Mouse (Mus musculus): Measurements from ENCODE around the gene Psmd9. TPM values are rescaled to one million over a fixed set of nuclear protein-coding genes. Genes with fewer than 3 reads are reported as not detected.

Gene Psmd9
- total and polyA plus RNA-seq, 2 experiments from 2014 or later: 37.4 to 79.4 TPM

DNA sequence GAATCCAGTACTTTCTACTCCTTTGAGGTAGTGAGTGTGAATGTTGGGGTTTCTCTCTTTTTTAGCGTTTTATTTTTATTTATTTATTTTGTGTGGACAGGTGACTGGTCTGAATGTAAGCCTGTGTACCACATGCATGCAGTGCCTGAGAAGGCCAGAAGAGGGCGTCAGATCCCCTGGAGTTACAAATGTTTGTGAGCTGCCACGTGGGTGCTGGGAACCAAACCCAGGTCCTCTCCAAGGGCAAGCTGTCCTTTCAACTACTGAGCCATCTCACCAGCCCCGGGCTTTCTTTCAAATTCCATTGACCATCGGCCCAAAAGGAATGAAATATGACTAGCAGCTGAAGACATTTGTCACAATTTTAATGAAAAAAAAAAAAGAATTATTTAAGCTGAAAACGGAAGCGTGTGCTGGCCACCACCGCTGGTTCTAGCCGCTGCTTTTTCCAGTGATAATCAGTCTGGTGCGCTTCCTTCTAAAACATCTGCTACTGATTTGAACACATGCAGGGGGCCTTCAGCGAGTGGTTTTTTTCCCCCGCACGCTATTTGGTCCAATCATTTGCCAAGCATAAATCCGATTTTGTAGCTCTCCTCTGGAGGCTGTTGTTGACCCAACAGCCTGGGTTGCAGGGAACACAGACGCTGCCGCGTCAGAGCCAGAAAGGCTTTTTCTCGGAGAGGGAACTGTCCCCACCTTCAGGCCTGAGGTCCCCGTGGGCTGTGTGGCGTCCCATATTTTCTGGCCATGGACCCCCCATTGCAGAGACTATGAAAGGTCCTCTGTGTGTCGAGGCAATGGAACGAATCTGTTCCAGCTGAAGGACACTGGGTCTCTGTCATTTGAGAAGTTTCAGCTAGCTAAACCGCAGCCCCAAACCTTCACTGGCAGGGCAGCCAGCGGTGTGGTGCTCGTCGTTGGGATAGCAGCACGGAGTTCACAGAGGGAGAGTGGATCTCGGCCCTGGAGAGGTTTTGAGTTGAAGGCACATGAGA, 99.6 kb downstream of the Psmd9 start:
- no peak for ATAC-seq

DNA sequence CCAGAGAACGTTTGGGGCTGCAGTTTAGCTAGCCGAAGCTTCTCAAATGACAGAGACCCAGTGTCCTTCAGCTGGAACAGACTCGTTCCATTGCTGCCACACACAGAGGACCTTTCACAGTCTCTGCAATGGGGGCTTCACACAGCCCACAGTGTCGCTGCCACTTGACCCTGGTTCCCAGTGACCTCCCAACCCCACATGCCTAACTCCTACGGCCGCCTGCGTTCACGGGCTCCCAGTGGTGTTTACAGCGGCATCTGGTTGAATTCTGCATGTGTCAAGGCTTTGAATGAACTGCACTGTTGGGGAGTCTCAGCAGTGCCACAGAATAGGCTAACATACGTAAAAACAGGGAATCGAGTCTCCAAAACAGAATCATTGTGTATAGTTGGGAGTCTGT, 101.7 kb downstream of the Psmd9 start:
- no peak for ATAC-seq
- no peak for DNase-seq
- H3K4me3 ChIP-seq (ENCODE audit: low read depth, low read length): no peak overlapping the region
- 0 out of 2 replicates have a peak, but pooled peaks cover 4% of the 10 kb centered on the region for H3K9me3 ChIP-seq (ENCODE audit: low read length)
- H3K27ac ChIP-seq (ENCODE audit: low read depth, low read length): no peak overlapping the region
- 75% methylated on average over 11 of the region's 11 CpGs for WGBS
- H3K27me3 ChIP-seq (ENCODE audit: insufficient read depth, low read length): no peaks in the 10 kb centered on the region
- no peak for TF ChIP-seq CTCF (IDR thresholded peaks at IDR 0.05; ENCODE audit: low read depth)
- H3K36me3 ChIP-seq (ENCODE audit: insufficient read depth): no peaks in the 10 kb centered on the region
- H3K4me1 ChIP-seq (ENCODE audit: insufficient read depth): 0 out of 2 replicates have a peak, but pooled peaks cover 3% of the 10 kb centered on the region
- no peak overlapping the region for H3K9ac ChIP-seq
- H3K4me2 ChIP-seq (ENCODE audit: low read depth): no peak overlapping the region

More for the DNA sequence above, 99.6 kb downstream of the Psmd9 start:
- Histone ChIP-seq H3K9me3 (ENCODE audit: low read length) (0 out of 2 replicates have a peak, but pooled peaks cover 4% of the 10 kb centered on the region), H3K4me1 (ENCODE audit: insufficient read depth) (no peaks in the 10 kb centered on the region), H3K4me2 (ENCODE audit: low read depth) (no peak overlapping the region), H3K27ac (ENCODE audit: low read depth, low read length) (no peak overlapping the region), H3K4me3 (ENCODE audit: low read depth, low read length) (no peak overlapping the region), H3K27me3 (ENCODE audit: insufficient read depth, low read length) (no peaks in the 10 kb centered on the region), H3K36me3 (ENCODE audit: insufficient read depth) (no peaks in the 10 kb centered on the region), H3K9ac (no peak overlapping the region)
- WGBS: 82% methylated on average over 28 of the region's 28 CpGs
- no peak for TF ChIP-seq CTCF (IDR thresholded peaks at IDR 0.05; ENCODE audit: low read depth)
- no peak for DNase-seq

DNA sequence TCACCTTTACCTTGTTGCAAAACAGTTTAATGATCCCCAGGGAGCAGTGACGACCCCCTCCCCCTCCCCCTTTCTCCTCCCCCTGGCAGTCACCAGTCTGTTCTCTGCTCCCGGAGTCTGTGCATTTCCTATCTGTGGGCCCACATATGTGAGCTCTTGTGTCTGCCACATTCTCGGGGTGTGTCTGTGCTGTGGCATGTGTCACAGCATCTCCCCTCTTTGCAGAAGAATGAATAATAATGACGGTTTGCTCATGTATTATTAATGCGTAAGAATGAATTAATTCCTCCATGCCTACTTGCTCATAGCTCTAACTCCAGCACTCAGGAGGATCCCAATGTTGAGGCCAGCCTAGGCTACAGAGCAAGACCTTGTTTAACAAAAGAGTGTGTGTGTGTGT, 103.7 kb downstream of the Psmd9 start:
- peak; percentile 62 for DNase-seq
- Histone ChIP-seq H3K4me2 (ENCODE audit: low read depth) (no peak overlapping the region), H3K27ac (ENCODE audit: low read depth, low read length) (no peak overlapping the region), H3K4me3 (ENCODE audit: low read depth, low read length) (no peak overlapping the region), H3K36me3 (ENCODE audit: insufficient read depth) (no peaks in the 10 kb centered on the region), H3K9ac (no peak overlapping the region), H3K4me1 (ENCODE audit: insufficient read depth) (peaks cover 8% of the 10 kb centered on the region), H3K9me3 (ENCODE audit: low read length) (0 out of 2 replicates have a peak, but pooled peaks cover 4% of the 10 kb centered on the region), H3K27me3 (ENCODE audit: insufficient read depth, low read length) (no peaks in the 10 kb centered on the region)
- ATAC-seq: peak; percentile 91
- TF ChIP-seq CTCF (IDR thresholded peaks at IDR 0.05; ENCODE audit: low read depth): no peak
- WGBS: 28% methylated on average over 5 of the region's 5 CpGs

DNA sequence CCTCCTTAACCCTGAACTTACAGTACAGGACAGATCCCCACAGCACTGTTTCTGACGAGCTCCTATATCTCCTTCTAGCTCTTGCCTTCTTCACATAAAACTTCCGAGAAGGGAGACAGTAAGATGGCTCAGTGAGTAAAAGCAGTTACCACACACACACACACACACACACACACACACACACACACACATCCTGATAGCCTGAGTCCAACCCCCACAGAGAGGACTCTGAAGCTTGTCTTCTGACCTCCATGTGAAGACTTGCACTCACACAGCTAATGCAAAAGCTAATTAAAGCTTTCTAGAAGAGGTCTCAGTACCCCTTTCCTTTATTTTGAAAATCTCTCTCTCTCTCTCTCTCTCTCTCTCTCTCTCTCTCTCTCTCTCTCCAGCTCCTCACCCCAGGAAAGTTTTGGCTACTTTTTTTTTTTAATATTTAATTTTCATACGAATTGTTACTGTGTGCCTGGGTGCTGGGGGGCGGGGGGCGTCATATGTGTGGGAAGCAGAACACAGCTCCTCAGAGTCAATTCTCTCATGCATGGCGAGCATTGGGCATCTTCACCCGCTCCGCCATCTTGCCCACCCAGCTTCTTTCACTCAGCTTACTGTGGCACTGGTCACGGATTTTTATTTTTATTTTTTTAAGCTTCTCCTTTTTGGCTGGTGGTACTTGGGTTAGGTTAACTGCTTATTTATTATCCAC, 107.6 kb downstream of the Psmd9 start:
- Histone ChIP-seq H3K27me3 (ENCODE audit: insufficient read depth, low read length) (no peaks in the 10 kb centered on the region), H3K36me3 (ENCODE audit: insufficient read depth) (no peaks in the 10 kb centered on the region), H3K4me1 (ENCODE audit: insufficient read depth) (peaks cover 14% of the 10 kb centered on the region), H3K9ac (no peak overlapping the region), H3K4me3 (ENCODE audit: low read depth, low read length) (no peak overlapping the region), H3K9me3 (ENCODE audit: low read length) (no peaks in the 10 kb centered on the region), H3K4me2 (ENCODE audit: low read depth) (no peak overlapping the region), H3K27ac (ENCODE audit: low read depth, low read length) (peak overlapping the region; percentile 11)
- TF ChIP-seq CTCF (IDR thresholded peaks at IDR 0.05; ENCODE audit: low read depth): no peak
- DNase-seq (peak; percentile 16), ATAC-seq (0 out of 2 replicates have a peak, but pooled peaks have one; percentile 4)
- 56% methylated on average over 9 of the region's 9 CpGs for WGBS

DNA sequence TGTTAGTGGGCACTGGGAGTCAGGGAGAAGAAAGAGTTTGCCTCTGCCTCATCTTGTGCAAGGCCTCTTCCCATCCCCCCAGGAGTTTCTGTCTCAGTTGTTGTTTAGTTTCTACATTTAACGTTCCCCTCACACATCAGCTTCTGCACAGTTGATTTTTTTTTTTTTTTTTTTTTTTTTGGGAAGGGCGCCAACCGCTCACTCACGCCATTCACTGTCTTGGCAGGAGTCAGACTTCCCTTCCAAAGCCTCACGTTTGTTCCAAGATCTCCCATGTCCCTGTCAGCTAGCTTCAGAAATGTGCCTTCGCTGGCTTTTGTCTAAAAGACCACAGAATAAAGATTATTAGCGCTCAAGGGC, 108.1 kb downstream of the Psmd9 start:
- Histone ChIP-seq H3K9me3 (ENCODE audit: low read length) (no peaks in the 10 kb centered on the region), H3K36me3 (ENCODE audit: insufficient read depth) (no peaks in the 10 kb centered on the region), H3K27me3 (ENCODE audit: insufficient read depth, low read length) (no peaks in the 10 kb centered on the region), H3K4me1 (ENCODE audit: insufficient read depth) (peaks cover 14% of the 10 kb centered on the region), H3K27ac (ENCODE audit: low read depth, low read length) (peak overlapping the region; percentile 11), H3K4me2 (ENCODE audit: low read depth) (no peak overlapping the region), H3K9ac (no peak overlapping the region), H3K4me3 (ENCODE audit: low read depth, low read length) (no peak overlapping the region)
- peak; percentile 61; the same call in 1 of the 2 replicates for ATAC-seq
- WGBS: 14% methylated on average over 7 of the region's 7 CpGs
- TF ChIP-seq CTCF (IDR thresholded peaks at IDR 0.05; ENCODE audit: low read depth): no peak
- peak; percentile 74 for DNase-seq

DNA sequence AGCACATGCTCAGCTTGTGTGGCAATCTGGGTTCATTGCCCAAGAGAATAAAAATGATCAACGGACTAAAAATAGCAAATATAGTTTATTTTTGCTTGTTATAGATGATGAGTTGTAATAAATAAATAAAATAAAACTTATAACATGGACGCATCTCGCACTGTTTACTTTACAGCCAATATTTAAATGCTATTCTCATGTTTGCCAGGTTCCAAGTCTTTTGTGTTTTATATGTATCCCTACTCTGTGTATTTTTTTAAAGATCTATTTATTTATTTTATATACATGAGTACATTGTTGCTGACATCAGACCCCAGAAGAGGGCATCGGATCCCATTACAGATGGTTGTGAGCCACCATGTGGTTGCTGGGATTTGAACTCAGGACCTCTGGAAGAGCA, 108.5 kb downstream of the Psmd9 start:
- DNase-seq (no peak), ATAC-seq (no peak)
- Histone ChIP-seq H3K9ac (no peak overlapping the region), H3K4me3 (ENCODE audit: low read depth, low read length) (no peak overlapping the region), H3K36me3 (ENCODE audit: insufficient read depth) (no peaks in the 10 kb centered on the region), H3K4me2 (ENCODE audit: low read depth) (no peak overlapping the region), H3K4me1 (ENCODE audit: insufficient read depth) (peaks cover 14% of the 10 kb centered on the region), H3K9me3 (ENCODE audit: low read length) (no peaks in the 10 kb centered on the region), H3K27ac (ENCODE audit: low read depth, low read length) (peak overlapping the region; percentile 11; the same call in 1 of the 2 replicates), H3K27me3 (ENCODE audit: insufficient read depth, low read length) (no peaks in the 10 kb centered on the region)
- 36% methylated on average over 4 of the region's 4 CpGs for WGBS
- TF ChIP-seq CTCF (IDR thresholded peaks at IDR 0.05; ENCODE audit: low read depth): no peak
